Mouse (Mus musculus) heart, adult 9 months (tissue): ENCODE measurements at regions not wholly inside any gene's neighbourhood (a gene's known extent, or its start where the extent isn't known, plus 50 kb on each side); places are given as distances from the start of the nearest gene placed in this dataset.

ENCODE experiments used
- DNase-seq, 2 experiments: peaks; one replicate each; pipeline ENCODE4 v3.0.0; 2022; ENCODE audit warnings: low spot score in 2 of 2

GRCm38 (mm10) chr13:92911660-92912284, 67.2 kb downstream of the Mtx3 start:
- no peak for DNase-seq

DNA sequence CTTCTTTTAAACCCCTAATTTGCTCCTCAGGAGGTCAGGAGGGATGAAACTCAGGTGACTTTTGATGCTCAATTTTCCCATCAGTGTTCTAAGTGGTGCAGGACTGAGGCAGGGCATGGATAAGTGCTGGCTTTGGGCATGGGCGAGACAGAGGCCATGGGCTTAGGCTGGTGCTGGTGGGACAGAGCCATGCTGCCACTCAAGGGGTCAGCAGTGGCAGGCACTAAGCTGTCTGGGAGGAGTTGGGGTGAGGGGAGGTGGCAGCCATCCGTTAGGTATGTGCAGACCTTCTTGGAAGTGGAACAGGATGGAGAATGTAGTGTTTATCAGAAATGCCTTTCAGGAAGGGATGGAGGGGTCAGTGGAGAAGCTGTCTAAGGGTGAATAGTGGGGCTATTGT, 68.1 kb downstream of the Mtx3 start:
- no peak for DNase-seq

DNA sequence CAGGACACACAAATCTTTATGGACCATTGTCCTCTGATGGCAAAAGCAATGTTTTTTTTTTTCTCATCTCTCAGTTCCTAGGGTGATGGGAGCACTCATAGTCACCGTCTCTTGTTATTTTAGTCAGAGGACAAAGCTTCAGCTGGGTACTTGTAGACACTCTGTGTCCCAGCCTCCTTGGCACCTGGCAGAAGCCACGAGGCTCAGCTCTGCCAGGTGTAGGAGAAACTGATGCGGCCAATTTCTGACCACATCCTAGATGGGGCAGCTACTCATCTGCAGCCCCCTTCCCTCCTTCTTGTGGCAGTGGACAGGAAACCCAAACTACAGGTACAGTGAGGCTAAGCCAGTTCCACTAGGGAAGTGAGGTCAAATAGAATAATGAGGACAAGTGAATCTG, 70.1 kb downstream of the Mtx3 start:
- no peak for DNase-seq

DNA sequence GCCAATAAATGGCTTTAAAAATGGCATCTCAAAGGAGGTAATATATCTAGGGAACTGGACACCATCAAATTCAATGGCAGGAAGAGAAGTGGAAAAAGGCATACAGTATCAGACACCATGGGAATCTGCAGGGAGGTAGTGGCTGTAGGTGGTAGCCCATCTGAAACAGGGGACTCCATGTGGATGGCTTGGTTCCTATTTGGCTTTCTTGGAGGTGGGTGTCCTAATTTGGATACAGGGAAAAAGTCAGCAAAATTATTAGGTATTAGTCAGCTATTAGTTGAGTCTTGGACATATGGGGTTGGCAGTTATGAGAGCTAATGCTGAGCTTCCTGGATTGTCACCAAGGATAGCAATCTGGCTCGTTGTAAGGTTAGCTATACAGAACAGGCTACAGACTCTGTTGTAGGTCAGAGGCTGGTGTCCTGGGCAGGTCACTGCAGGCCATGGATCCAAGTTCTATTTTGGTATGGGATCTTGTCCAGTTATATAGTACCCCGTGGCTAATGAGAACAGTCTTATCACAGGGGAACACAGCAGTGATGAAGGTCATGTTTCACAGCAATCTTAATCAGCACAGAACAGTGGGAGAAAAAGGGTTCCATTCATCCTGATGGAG, 70.8 kb downstream of the Mtx3 start:
- DNase-seq, result peak; percentile 72 to 73

- no peak for DNase-seq
Observed at GRCm38 (mm10) chr13:92915948-92916710, 71.6 kb downstream of the Mtx3 start.

DNA sequence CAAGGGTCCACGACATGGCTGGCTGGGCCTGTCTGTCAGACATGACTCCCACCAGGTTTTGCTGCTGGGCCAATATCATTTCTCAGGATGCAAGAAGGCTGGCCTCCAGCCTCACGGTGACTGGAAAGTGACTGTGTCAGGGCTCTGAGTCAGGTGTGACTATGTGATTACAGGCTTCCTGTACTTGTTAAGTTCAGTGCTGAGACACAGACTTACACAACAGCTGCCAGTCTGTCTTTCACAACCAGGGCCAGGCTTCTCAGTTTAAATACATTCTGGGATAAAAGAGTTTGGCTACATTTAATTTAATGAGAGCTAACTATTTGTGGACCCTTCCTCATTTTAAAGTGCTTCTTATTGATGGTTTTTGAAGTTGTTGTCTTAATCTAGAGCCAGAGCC, 75.3 kb downstream of the Mtx3 start:
- no peak for DNase-seq

GRCm38 (mm10) chr13:92921936-92922335, 77.4 kb downstream of the Mtx3 start:
- no peak for DNase-seq

DNA sequence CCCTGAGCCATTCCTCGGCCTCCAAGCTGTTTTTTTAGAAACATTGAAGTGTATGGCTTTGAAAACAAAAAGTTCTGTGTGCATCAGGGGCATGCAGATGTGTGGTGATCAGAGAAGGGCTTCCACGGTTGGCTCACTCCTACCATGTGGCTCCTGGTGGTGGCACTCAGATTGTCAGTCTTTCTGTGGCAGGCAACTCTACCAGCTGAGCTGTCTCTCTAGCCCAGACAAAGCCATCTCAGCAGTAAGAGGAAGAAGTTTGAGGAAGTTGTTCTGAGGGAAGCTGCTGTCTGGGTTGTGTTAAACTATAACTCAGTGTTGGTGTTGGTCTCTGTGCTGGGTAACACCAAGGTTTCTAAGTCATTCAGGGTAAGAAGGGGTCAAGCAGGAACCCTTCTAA, 78.9 kb downstream of the Mtx3 start:
- no peak for DNase-seq

DNA sequence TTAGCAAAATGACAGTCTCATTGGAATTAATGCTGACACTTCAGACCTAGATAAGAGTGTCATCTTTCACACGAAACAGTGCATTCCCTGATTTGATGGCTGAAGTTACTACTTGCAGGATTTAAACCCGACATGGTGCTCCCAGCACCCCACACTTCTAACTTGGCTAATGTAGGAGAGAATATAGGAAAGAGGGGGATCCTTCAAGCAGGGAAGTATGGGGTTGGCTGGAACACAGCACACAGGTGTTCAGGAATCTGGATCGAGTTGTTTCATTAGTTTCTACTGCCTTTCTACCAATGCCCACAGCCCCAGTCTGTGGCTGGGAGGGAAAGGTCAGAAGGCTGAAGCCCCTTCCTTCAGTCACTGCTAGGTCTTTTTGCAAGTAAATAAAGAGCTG, 79.5 kb downstream of the Mtx3 start:
- DNase-seq, result no peak

DNA sequence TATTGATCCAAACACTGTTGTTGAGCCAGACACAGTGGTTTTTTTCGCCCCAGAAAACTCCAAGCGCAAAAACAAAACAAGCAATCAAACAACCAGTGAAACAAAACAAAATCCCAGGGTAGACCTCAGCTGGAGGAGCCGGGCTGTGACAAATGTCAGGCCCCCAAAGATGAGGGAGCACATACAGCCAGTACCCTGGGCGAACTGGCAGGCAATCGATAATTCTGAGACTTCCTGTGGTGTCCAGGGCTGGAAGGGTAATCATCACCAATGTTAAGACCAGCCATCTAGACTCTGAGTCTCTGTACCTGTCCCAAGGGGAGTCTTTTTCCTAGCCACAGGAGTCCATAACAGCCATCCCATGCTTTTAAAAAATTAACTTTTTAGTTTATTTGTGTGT, 80.6 kb downstream of the Mtx3 start:
- no peak for DNase-seq

- DNase-seq, result no peak
Observed at GRCm38 (mm10) chr13:92928551-92928950, 84.0 kb downstream of the Mtx3 start.

DNA sequence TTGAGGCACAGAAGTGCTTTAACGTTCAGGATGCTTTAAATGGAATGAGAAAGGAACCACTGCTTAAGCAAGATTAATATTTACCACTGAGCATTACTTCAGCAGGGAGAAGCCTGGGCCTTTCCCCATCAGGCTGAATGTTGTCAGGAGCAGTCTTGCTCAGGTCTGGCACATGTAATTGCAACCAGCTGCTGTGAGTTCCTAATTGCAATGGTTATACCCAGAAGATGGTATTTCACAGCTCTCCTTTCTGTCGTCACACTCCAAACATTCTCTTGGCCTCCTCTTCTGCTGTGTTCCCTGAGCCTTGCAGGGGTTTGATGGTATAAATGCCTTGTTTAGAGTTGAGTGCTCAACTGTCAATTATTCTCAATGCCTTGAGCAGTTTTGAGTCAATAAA, 87.1 kb downstream of the Mtx3 start:
- DNase-seq, result no peak

DNA sequence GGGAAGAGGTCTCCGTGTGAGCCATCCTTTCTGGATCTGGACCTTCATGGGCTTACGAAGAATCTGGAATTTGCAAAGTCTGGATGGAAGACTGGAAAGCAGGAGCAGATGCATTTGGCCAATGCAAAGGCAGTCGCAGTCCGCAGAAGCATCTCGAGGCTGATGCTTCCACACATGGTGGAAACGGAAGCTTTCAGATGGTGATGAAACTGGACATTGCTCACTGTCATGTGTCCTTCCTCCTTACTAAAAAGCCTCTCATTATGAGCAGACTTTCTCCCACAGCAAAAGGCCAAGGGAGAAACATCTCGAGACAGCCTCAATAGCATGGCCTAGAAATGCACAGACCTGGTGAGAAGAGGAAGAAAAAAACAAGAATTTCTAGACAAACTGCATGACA, 94.5 kb downstream of the Mtx3 start:
- no peak for DNase-seq

DNA sequence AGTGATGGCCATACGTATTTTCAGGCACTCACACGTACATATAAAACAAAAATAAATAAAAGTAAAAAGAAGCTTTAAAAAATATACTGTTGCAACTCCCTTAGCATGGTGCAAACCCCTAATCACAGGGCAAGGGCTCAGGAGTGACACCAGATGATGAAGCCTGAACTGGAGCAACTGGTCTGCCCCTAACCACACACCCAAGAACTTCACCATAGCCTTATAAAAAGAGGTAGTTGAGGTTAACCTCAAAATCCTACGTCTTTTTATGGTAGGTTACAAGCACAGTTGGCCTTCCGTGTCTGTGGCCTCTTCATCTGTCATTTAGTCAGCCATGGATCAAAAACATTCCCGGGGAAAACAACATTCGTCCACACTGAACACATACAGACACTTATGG, 96.0 kb downstream of the Mtx3 start:
- DNase-seq, result no peak

GRCm38 (mm10) chr13:92948560-92948959, 104.0 kb downstream of the Mtx3 start:
- no peak for DNase-seq

DNA sequence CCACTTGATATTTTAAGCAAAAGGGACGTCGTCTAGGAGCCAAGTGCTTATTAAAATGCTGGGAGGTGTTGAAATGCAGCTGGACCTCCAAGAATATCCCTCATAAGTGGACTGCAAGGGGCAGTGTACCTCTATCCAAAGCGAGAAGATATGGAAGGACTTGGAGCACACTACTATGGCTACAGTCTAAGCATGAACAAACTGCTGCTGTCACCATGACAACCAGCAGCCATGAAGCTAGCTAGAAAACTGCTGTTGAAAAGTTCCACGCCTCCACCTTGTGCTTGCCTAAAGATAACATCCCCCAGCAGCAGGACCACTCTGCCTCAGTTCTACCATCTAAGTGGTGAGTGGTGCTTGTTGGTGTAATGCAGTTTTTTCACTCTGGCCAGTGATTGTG, 115.5 kb downstream of the Mtx3 start:
- no peak for DNase-seq

DNA sequence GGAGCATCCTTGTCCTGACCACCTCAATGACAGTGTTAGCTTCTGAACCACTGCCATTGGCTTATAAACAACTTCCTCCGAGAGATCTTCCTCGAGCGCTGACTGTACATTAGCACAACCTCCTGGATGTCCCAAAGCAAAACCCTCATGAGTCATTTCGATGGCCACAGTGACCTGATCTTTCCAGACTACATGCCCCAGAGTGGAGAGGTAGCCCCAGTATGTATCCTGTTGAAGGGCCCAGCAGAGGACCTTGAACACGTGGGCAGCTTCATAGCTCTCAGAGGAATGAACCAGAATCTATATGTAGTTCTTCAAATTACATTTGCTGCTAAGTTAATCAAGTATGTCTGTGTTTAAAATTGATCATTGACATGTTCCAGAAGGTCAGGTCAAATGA, 118.1 kb downstream of the Mtx3 start:
- no peak for DNase-seq

DNA sequence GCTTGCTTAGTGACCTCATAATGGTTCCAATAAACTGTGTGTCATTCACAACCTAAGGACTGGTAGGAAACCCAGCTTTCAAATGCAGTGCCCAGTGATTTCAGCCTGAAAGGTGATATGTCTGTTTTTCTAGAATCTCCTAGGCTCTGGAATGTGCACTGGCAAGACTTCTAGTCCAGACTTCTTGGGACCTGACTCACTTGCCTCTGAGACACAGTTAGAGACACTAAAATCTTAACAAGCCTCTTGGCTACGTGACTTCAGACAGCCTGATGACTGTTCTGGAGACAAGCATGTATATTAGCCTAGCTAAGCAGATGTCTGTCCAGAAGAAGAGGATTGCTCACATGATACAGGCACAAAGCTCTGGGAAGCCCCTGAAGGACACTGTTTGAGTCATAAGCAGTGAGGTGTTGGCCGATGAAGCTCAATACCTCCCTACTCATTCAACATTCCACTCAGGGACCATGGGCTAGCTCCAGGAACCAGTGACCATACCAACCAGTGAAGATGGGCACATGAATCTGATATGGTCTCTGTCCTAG, 118.9 kb downstream of the Mtx3 start:
- no peak for DNase-seq

- DNase-seq, result no peak
Observed at GRCm38 (mm10) chr13:92964213-92964743, 119.7 kb downstream of the Mtx3 start.

DNA sequence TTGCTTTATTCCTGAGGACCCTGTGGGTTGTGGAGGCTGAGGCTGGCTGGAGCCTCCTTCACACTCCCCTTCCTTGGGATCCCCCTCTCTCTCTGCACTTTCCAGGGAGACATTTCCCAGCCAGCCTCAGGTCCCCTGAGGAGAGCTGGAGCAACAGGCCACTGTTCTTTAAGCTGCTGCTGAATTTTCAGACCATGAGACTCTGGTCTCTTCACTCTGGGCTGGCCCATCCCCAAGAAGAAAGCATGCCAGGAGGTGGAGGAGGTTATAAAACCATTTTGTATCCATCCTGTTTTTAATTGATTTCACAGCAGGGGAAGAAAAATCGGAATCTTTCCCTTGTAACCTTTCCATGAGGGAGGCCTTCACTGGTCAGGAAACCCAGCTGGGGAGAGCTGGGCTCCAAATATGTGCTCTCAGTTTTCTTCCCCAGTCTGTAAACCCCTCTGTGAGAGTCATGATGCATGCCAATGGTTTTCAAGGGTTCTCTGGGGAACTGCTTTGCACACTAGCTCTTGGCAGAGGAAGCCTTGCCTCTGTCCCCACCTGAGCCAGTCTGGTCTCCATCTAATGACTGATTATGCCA, 122.6 kb downstream of the Mtx3 start:
- no peak for DNase-seq

GRCm38 (mm10) chr13:92969579-92969978, 125.0 kb downstream of the Mtx3 start:
- DNase-seq, result no peak

DNA sequence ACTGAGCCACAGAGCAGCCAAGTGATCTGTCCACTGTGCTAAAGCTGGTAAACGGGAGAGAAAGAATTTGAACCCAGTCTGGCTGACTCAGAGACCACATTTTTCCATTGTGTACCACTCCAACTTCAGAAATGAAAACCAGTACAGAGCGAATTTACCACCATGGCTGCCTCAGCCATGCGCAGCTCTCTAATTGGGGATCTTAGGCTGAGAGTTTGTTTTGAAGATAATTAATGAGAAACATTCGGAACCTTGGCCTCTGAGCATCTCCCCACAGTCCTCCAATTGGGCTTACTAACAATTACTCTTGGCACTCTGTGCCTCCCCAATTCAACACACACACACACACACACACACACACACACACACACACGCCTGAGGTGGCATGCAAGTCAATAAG, 128.3 kb downstream of the Mtx3 start:
- DNase-seq, result no peak
